Mouse (Mus musculus): Measurements from ENCODE around the gene Wscd2. TPM values are rescaled to one million over a fixed set of nuclear protein-coding genes. Genes with fewer than 3 reads are reported as not detected.

The Wscd2 gene
- polyA plus RNA-seq, 1 experiment from 2014 or later: 2.0 TPM

DNA sequence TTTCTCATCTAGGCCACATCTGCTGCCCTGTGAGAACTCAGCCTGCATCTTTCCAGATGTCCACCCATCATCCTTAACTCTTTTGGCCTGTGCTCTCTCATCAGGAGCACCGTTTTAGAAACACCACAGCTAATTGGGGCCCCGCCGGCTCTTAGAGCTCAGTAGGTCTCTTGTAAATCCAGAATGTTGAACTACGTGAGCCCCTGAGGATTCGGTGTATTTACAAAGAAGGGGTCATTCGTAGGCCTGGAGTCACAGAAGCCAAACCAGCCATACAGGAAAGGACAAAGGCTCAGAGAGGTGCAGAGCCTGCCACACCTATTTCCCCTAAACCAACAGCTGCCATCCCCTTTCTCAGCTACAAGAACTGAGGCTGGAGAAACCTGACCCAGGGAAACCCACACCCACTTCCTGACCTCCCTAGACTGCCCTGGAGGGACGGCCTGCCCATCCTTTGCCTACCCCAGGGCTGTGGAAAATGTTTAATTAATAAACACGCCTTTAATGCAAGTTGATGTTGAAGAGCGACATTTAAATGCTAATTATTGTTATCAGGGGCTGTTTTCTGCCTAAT is 106.7 kb downstream of the Wscd2 start:
- no peaks in the 10 kb centered on the region for H3K36me3 ChIP-seq
- no peak overlapping the region for H3K4me3 ChIP-seq
- no peaks in the 10 kb centered on the region; the same call in 1 of the 2 replicates for H3K27me3 ChIP-seq (ENCODE audit: low read depth, poor library complexity, severe bottlenecking)
- no peak for DNase-seq (ENCODE audit: low spot score)
- peaks cover 60% of the 10 kb centered on the region for H3K4me1 ChIP-seq
- H3K9me3 ChIP-seq (replicated peaks): no peaks in the 10 kb centered on the region
- WGBS: 68% methylated on average over 9 of the region's 9 CpGs
- peak overlapping the region; percentile 4; the same call in 1 of the 2 replicates for H3K27ac ChIP-seq

DNA sequence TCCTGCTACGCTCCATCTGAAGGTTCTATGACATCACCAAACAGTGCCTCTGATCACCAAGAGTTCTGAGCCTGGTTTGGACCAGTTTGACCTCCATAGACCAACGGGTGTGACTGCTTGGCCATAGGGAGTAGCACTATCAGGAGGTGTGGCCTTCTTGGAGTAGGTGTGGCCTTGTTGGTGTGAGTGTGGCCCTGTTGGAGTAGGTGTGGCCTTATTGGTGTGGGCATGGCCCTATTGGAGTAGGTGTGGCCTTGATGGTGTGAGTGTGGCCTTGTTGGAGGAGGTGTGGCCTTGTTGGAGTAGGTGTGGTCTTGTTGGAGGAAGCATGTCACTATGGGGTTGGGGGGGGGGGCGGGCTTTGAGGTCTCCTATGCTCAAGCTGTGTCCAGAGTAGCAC is 110.0 kb downstream of the Wscd2 start:
- Histone ChIP-seq H3K4me3 (no peak overlapping the region), H3K27me3 (ENCODE audit: low read depth, poor library complexity, severe bottlenecking) (no peaks in the 10 kb centered on the region), H3K36me3 (no peaks in the 10 kb centered on the region), H3K9me3 (replicated peaks) (no peaks in the 10 kb centered on the region), H3K27ac (no peak overlapping the region), H3K4me1 (peaks cover 32% of the 10 kb centered on the region)
- 78% methylated on average over 3 of the region's 3 CpGs for WGBS
- DNase-seq (ENCODE audit: low spot score): no peak

DNA sequence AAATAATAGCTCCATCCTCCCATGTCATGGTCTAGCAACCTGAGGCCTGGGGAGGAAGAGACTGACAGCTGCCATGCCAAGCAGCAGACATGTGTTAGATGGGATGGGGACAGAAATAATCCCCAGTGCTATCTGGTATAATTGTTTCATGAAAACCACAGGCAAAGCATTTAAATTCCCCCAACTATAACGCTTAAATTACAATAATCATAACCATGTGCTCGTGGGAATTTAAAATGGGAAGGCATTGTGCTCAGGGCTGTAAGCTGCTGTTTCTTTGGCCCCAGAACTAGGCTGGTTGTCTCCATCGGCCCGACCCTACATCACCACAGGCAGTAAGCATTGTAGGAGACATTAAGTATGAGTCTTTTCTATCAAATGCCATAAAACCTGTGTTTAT is 110.7 kb downstream of the Wscd2 start:
- no peak overlapping the region for H3K27ac ChIP-seq
- H3K9me3 ChIP-seq (replicated peaks): no peaks in the 10 kb centered on the region
- DNase-seq (ENCODE audit: low spot score): no peak
- H3K4me3 ChIP-seq: no peak overlapping the region
- H3K27me3 ChIP-seq (ENCODE audit: low read depth, poor library complexity, severe bottlenecking): no peaks in the 10 kb centered on the region
- no peaks in the 10 kb centered on the region for H3K36me3 ChIP-seq
- peaks cover 29% of the 10 kb centered on the region for H3K4me1 ChIP-seq
- 85% methylated on average over 4 of the region's 4 CpGs for WGBS

DNA sequence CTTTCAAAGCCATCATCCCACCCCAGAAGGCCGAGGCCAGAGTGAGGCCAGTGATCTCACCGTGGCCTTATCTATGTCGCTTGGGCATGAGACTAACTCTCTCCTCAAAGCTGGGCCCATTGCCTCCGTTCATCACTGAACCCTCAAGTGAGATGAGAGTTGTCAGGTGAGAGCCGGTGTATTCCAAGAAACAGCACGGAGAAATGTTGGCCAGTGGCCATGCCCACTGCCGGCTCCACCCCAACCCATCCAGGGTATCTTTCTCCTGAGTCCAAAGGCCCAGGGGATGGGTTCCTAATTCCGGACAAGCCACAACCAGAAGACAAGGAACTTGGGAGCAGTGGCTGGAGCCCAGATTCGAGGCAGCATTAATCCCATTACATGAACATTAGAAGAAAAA is 113.3 kb downstream of the Wscd2 start:
- Histone ChIP-seq H3K27ac (no peak overlapping the region), H3K4me1 (peaks cover 42% of the 10 kb centered on the region), H3K27me3 (ENCODE audit: low read depth, poor library complexity, severe bottlenecking) (no peaks in the 10 kb centered on the region), H3K9me3 (replicated peaks) (no peaks in the 10 kb centered on the region), H3K36me3 (no peaks in the 10 kb centered on the region), H3K4me3 (no peak overlapping the region)
- DNase-seq (ENCODE audit: low spot score): no peak
- WGBS: 86% methylated on average over 9 of the region's 9 CpGs

DNA sequence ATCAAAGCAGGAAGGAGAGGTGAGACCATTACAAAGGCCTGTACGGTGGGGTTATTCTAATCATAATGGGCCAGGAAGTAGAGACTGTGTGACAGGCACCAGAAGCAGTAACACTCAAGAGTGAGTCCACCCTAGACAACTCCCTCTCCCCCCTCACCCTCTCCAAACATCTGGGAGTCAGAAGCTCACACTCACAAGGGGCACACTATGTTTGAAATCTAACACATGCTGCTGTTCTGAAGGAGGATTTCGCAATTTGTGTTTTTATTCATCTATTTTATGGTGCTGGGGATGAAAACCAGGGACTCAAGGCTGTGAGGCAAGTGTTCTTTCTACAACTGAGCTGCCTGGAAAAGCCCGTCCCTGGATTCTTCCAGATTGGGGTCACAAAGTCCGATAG is 114.6 kb downstream of the Wscd2 start:
- Histone ChIP-seq H3K27ac (no peak overlapping the region), H3K27me3 (ENCODE audit: low read depth, poor library complexity, severe bottlenecking) (no peaks in the 10 kb centered on the region), H3K4me1 (peaks cover 52% of the 10 kb centered on the region), H3K36me3 (no peaks in the 10 kb centered on the region), H3K9me3 (replicated peaks) (no peaks in the 10 kb centered on the region), H3K4me3 (no peak overlapping the region)
- no peak for DNase-seq (ENCODE audit: low spot score)
- WGBS: 80% methylated on average over 4 of the region's 4 CpGs

DNA sequence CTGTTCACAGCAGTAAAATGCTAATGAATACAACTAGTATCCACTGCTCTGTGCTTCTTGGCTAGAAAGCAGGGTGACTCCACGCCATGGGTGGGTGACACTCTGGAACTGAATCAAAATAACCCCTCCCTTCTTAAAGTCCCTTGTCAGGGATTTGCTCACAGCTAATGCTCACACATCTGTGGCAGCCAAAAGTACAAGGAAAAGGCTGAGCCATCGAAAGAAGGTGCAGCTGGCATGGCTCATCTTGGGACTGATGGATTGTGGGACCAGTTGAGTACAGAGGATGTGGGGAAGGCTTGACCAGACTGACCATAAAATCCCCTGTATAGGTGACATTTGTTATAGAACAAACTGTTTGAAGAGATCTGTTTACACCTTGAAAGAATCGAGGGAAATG is 116.0 kb downstream of the Wscd2 start:
- DNase-seq (ENCODE audit: low spot score): no peak
- WGBS: 42% methylated on average over 3 of the region's 3 CpGs
- Histone ChIP-seq H3K27me3 (ENCODE audit: low read depth, poor library complexity, severe bottlenecking) (no peaks in the 10 kb centered on the region), H3K4me1 (peaks cover 57% of the 10 kb centered on the region), H3K4me3 (no peak overlapping the region), H3K27ac (peak overlapping the region; percentile 11; the same call in 1 of the 2 replicates), H3K36me3 (no peaks in the 10 kb centered on the region), H3K9me3 (replicated peaks) (no peaks in the 10 kb centered on the region)

DNA sequence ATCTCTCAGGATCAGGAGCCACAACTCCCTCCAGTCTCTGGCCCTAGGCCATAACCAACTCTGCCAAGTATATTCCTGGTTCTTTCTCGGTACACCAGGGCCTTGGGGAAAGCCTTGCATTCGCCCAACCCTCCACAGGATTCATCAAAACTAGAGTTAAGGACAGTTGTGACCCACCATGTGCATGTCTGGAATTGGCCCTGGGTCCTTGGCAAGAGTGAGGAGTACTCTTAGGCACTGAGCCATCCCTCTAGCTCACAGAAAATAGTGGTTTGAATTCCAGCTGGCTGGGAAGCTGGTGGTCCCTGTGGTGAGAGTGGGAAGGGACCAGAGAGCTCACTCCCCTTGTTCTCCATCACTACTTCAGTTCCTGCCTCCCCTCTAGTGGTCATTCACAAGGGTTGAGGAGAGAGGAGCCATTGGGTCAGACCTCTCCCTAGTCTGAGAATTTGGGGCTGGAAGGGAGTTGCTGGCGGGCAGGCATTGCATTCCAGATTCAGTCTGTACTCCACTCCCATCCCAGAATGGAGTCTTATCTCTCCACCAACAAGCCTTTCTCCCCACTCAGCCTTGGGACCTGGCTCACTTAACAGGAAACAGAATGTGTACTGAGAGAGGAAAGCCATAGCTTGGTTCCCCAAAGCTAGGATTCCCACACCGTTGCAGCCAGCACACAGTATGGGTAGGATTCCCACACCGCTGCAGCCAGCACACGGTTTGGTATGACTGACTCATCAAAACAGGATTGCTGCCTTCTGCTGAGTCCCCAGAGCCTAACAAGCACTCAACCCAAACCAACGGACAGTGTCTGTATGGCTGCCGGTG is 117.0 kb downstream of the Wscd2 start:
- Histone ChIP-seq H3K27me3 (ENCODE audit: low read depth, poor library complexity, severe bottlenecking) (no peaks in the 10 kb centered on the region), H3K9me3 (replicated peaks) (no peaks in the 10 kb centered on the region), H3K36me3 (peaks cover 3% of the 10 kb centered on the region; the same call in 1 of the 2 replicates), H3K4me1 (peaks cover 67% of the 10 kb centered on the region), H3K27ac (peak overlapping the region; percentile 84), H3K4me3 (no peak overlapping the region)
- DNase-seq (ENCODE audit: low spot score): no peak
- 80% methylated on average over 8 of the region's 8 CpGs for WGBS

DNA sequence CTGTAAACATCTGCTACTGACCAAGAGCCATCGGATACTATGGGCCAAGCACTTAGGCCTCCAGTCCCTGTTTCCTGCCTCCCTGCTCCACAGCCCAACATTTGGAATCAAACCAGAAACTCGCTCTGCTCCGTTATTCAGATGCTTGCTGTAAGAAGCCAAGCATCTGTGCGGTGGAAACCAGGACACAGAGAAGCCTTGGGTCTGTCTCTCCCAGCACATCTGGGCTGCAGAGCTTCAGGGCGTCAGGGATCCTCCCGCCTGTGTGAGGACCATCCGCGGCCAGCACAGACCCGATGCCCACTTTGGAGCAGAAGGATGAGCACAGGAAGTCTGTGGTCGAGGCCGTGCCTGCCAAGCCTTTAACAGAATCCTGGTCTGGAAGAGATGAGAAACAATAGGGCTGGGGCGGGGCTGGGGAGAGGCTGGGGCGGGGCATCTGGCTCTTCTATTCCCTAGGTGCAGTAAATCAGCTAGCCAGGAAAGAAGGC is 117.9 kb downstream of the Wscd2 start:
- Histone ChIP-seq H3K27ac (peak overlapping the region; percentile 84), H3K36me3 (peaks cover 5% of the 10 kb centered on the region; the same call in 1 of the 2 replicates), H3K27me3 (ENCODE audit: low read depth, poor library complexity, severe bottlenecking) (no peaks in the 10 kb centered on the region), H3K9me3 (replicated peaks) (no peaks in the 10 kb centered on the region), H3K4me3 (0 out of 2 replicates have a peak overlapping the region, but pooled peaks have one; percentile 20), H3K4me1 (peaks cover 67% of the 10 kb centered on the region)
- no peak for DNase-seq (ENCODE audit: low spot score)
- 20% methylated on average over 13 of the region's 13 CpGs for WGBS

DNA sequence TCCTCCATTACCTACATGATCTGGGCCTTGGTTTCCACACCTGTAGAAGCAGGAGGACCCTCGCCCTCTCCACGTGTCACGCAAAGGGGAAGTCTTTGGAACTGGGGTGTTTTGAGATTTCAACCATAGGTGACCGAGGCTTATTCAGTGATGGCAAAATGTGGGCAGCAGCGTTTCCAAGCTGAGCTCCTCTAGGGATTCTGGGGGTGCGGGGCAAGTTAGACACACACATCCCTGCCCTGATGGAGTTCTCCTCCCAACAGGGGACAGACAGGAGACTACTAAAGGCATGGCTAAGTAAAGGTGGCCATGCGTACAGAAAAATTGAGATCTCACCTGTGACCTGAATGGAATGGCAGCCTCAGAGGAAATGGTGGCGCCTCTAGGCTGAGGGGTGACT is 118.4 kb downstream of the Wscd2 start:
- peaks cover 10% of the 10 kb centered on the region for H3K36me3 ChIP-seq
- peak overlapping the region; percentile 84 for H3K27ac ChIP-seq
- H3K4me3 ChIP-seq: no peak overlapping the region
- WGBS: 84% methylated on average over 8 of the region's 8 CpGs
- H3K9me3 ChIP-seq (replicated peaks): no peaks in the 10 kb centered on the region
- H3K4me1 ChIP-seq: peaks cover 67% of the 10 kb centered on the region
- DNase-seq (ENCODE audit: low spot score): no peak
- H3K27me3 ChIP-seq (ENCODE audit: low read depth, poor library complexity, severe bottlenecking): no peaks in the 10 kb centered on the region

DNA sequence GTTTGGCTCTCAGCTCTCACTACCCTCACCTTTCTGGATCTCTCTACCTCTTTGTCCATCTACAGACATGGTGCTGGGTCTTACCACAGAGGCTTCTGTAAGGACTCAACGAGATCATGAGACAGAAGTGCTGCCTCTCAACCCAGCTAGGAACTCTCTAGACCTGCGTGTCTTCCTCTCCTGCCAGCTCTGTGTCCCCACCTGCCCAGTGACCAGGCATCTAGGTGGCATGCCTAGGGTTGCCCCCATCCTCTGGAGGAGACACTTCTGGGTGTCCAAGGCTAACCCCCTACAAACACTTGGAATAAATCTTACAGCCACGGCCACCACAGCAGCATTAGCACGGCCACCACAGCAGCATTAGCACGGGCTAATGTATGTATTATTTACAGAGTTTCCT is 119.8 kb downstream of the Wscd2 start:
- no peaks in the 10 kb centered on the region for H3K9me3 ChIP-seq (replicated peaks)
- no peak overlapping the region for H3K4me3 ChIP-seq
- H3K36me3 ChIP-seq: peaks cover 24% of the 10 kb centered on the region
- H3K4me1 ChIP-seq: peaks cover 63% of the 10 kb centered on the region
- H3K27me3 ChIP-seq (ENCODE audit: low read depth, poor library complexity, severe bottlenecking): no peaks in the 10 kb centered on the region
- DNase-seq (ENCODE audit: low spot score): no peak
- WGBS: 87% methylated on average over 5 of the region's 5 CpGs
- H3K27ac ChIP-seq: no peak overlapping the region

DNA sequence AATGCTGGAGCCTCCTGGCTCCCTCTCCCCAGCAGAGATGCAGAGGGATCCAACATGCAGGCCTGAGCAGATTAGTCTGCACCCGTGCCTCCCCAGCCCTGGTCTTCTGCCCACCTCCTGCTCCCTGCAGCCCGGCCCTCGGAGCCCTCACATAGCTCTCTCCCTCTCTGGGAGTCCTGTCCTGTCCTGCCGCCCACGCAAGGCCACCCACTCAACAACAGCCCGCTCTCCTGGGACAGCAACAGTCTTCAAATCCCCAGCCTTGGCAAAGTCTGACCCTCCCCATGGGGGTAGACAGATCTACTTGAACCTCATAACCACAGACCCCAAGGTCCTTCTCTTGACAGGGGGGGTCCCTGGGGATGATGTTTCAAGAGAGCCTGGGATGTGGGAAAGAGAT is 120.4 kb downstream of the Wscd2 start:
- H3K4me1 ChIP-seq: peaks cover 63% of the 10 kb centered on the region
- H3K27me3 ChIP-seq (ENCODE audit: low read depth, poor library complexity, severe bottlenecking): no peaks in the 10 kb centered on the region
- no peaks in the 10 kb centered on the region for H3K9me3 ChIP-seq (replicated peaks)
- H3K4me3 ChIP-seq: no peak overlapping the region
- 80% methylated on average over 6 of the region's 6 CpGs for WGBS
- peaks cover 30% of the 10 kb centered on the region for H3K36me3 ChIP-seq
- H3K27ac ChIP-seq: peak overlapping the region; percentile 75
- no peak for DNase-seq (ENCODE audit: low spot score)

DNA sequence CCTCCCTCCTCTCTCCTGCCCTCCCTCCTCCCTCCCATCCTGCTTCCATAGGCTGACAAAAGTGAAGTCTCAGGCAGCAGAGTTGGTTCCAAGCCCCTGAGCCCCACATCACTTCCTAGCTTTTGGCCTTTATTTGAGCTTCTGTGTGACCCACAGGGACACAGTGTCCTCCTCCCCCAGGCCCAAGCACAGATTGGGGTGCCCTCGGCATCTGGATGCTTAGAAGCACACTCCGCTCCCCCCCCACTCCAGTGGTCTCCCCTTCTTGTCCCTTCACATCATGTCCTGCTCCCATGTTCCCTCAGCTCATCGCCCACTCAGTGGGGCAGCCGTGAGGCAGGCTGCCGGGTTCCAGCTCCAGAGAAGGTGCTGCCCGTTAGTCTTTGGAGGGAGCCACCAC is 121.0 kb downstream of the Wscd2 start:
- Histone ChIP-seq H3K27ac (peak overlapping the region; percentile 75; the same call in 1 of the 2 replicates), H3K36me3 (peaks cover 35% of the 10 kb centered on the region), H3K9me3 (replicated peaks) (no peaks in the 10 kb centered on the region), H3K27me3 (ENCODE audit: low read depth, poor library complexity, severe bottlenecking) (no peaks in the 10 kb centered on the region), H3K4me3 (no peak overlapping the region), H3K4me1 (peaks cover 57% of the 10 kb centered on the region)
- no peak for DNase-seq (ENCODE audit: low spot score)
- WGBS: 88% methylated on average over 6 of the region's 6 CpGs

DNA sequence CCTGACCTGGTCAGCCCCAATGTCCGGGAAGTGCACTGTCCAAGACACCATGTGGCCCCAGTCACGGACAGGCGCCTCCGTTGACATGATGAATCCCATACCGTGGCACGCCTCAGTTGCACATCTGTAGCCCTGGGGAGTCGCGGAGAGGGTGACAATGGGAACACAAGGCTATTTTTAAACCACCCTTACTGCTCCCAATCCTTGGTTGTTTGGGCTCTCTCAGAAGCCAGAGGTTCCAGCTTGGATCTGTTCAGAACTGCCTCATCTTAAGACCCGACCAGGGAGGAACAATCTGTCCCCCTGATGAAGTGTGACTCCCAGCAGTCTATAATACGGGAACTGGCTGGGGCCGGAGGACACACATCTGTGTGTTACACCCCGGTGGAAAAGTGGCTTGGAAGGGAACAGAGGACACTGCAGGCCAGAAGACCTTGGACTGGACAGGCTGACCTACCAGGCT is 121.7 kb downstream of the Wscd2 start:
- Histone ChIP-seq H3K36me3 (peaks cover 37% of the 10 kb centered on the region), H3K9me3 (replicated peaks) (no peaks in the 10 kb centered on the region), H3K4me3 (no peak overlapping the region), H3K4me1 (peaks cover 50% of the 10 kb centered on the region), H3K27ac (no peak overlapping the region), H3K27me3 (ENCODE audit: low read depth, poor library complexity, severe bottlenecking) (no peaks in the 10 kb centered on the region)
- 84% methylated on average over 12 of the region's 12 CpGs for WGBS
- DNase-seq (ENCODE audit: low spot score): no peak

All from limb, embryonic 10.5 days (tissue).